Mouse (Mus musculus): Measurements from ENCODE around the gene Tent5c.

- TF ChIP-seq CTCF (IDR thresholded peaks at IDR 0.05; ENCODE audit: borderline replicate concordance, insufficient read depth, low read length) (no peak), POLR2A (IDR thresholded peaks at IDR 0.05; ENCODE audit: low read depth, low read length) (no peak)
Observed at GRCm38 (mm10) chr3:100411945-100412344, 77.2 kb downstream of the Tent5c start.

Data from embryonic fibroblast, embryonic 13.5 days (primary cell).